Mouse (Mus musculus) midbrain, embryonic 14.5 days (tissue): ENCODE data around the gene Gys2. TPM values are rescaled to one million over a fixed set of nuclear protein-coding genes. Genes with fewer than 3 reads are reported as not detected.
A peak's percentile ranks its signal among the peaks of the same experiment; 100 is the strongest.
"Not testable (repeated sequence)": the region's sequence is repeated elsewhere in the genome, so short reads cannot be mapped to it uniquely, and the experiment has no call there.

Experiments used
- ATAC-seq: fragments of 200-750 bp; cut with Nextera tagmentation; 2 replicates; pipeline ENCODE4 v1.8.0; 2017; ENCODE audit warnings: moderate number of reproducible peaks, moderate library complexity; ENCODE audit not compliant: low FRiP score, low TSS enrichment
- DNase-seq: peaks from one replicate; pipeline ENCODE4 v3.0.0-alpha.2; 2015
- H3K27ac ChIP-seq: fragments of 300-500 bp; sonication (generic); replicated peaks from 2 replicates; pipeline ENCODE4 v1.5.1; 2014; ENCODE audit warnings: mild to moderate bottlenecking, low read depth, low read length, moderate library complexity
- H3K27me3 ChIP-seq: fragments of 300-500 bp; sonication (generic); 2 replicates; pipeline ENCODE4 v1.6.1; 2014; ENCODE audit warnings: low read length, control low read depth, mixed read lengths; ENCODE audit not compliant: control insufficient read depth, insufficient read depth
- H3K36me3 ChIP-seq: fragments of 300-500 bp; sonication (generic); 2 replicates; pipeline ENCODE4 v1.6.1; 2014; ENCODE audit warnings: low read length, control low read depth; ENCODE audit not compliant: control insufficient read depth, insufficient read depth
- H3K4me1 ChIP-seq: fragments of 300-500 bp; sonication (generic); 2 replicates; pipeline ENCODE4 v1.6.1; 2014; ENCODE audit warnings: mild to moderate bottlenecking, antibody characterized with exemption, low read length, control low read depth; ENCODE audit not compliant: control insufficient read depth, insufficient read depth
- H3K4me2 ChIP-seq: fragments of 300-500 bp; sonication (generic); 2 replicates; pipeline ENCODE4 v1.6.1; 2014; ENCODE audit warnings: mild to moderate bottlenecking, low read length, moderate library complexity
- H3K4me3 ChIP-seq: fragments of 300-500 bp; sonication (generic); replicated peaks from 2 replicates; pipeline ENCODE4 v1.5.1; 2014; ENCODE audit warnings: low read depth, low read length
- H3K9ac ChIP-seq: fragments of 300-500 bp; sonication (generic); replicated peaks from 2 replicates; pipeline ENCODE4 v1.6.1; 2014; ENCODE audit warnings: mild to moderate bottlenecking, low read length, moderate library complexity
- H3K9me3 ChIP-seq: fragments of 300-500 bp; sonication (generic); 2 replicates; pipeline ENCODE4 v1.6.1; 2016; ENCODE audit warnings: low read length, control low read depth, mixed read lengths; ENCODE audit not compliant: control insufficient read depth
- WGBS: fragments of 180-500 bp; shearing (Covaris S2); extraction: QIAGEN DNeasy Blood & Tissue Kit; methylation state at CpG from one replicate; pipeline ENCODE4 v1.1.7; 2014; 5-methylcytosine and 5-hydroxymethylcytosine counted together
- polyA plus RNA-seq: library from polyadenylated mRNA; unstranded; fragments of >200 nt; fragmentation: Nextera tagmentation; extraction: Ambion mirVana; gene quantifications from 2 replicates; pipeline ENCODE4 v1.2.1, GENCODE M21; 2014

Gys2 gene
- polyA plus RNA-seq, 1 experiment from 2014 or later: not detected

GRCm38 (mm10) chr6:142507033-142507784 lies 34.3 kb upstream of the Gys2 start:
- H3K9me3 ChIP-seq: no peaks in the 10 kb centered on the region
- H3K4me3 ChIP-seq: peak overlapping the region; percentile 58
- 0 out of 2 replicates have a peak, but pooled peaks cover 3% of the 10 kb centered on the region for H3K27me3 ChIP-seq
- H3K9ac ChIP-seq: peak overlapping the region; percentile 74
- peak overlapping the region; percentile 92 for H3K4me2 ChIP-seq
- DNase-seq (peak; percentile 61), ATAC-seq (peak; percentile 72)
- peaks cover 14% of the 10 kb centered on the region for H3K4me1 ChIP-seq
- peaks cover 11% of the 10 kb centered on the region; the same call in 1 of the 2 replicates for H3K36me3 ChIP-seq
- WGBS: 1% methylated on average over 30 of the region's 30 CpGs
- peak overlapping the region; percentile 65 for H3K27ac ChIP-seq

GRCm38 (mm10) chr6:142506338-142507032 lies 33.6 kb upstream of the Gys2 start:
- DNase-seq: peak; percentile 23
- Histone ChIP-seq H3K4me2 (peak overlapping the region; percentile 92), H3K9ac (peak overlapping the region; percentile 74), H3K4me3 (peak overlapping the region; percentile 58), H3K27me3 (0 out of 2 replicates have a peak, but pooled peaks cover 3% of the 10 kb centered on the region), H3K36me3 (peaks cover 14% of the 10 kb centered on the region; the same call in 1 of the 2 replicates), H3K27ac (no peak overlapping the region), H3K9me3 (no peaks in the 10 kb centered on the region), H3K4me1 (peaks cover 14% of the 10 kb centered on the region)
- no peak for ATAC-seq
- WGBS: 6% methylated on average over 10 of the region's 10 CpGs

GRCm38 (mm10) chr6:142503601-142504000 lies 30.7 kb upstream of the Gys2 start:
- Histone ChIP-seq H3K9me3 (no peaks in the 10 kb centered on the region), H3K4me2 (no peak overlapping the region), H3K9ac (no peak overlapping the region), H3K36me3 (peaks cover 38% of the 10 kb centered on the region), H3K27me3 (no peaks in the 10 kb centered on the region), H3K27ac (no peak overlapping the region), H3K4me3 (no peak overlapping the region), H3K4me1 (peaks cover 14% of the 10 kb centered on the region)
- ATAC-seq (no peak), DNase-seq (no peak)
- WGBS: 77% methylated on average over 8 of the region's 8 CpGs

GRCm38 (mm10) chr6:142502519-142503125 lies 29.7 kb upstream of the Gys2 start:
- no peak for ATAC-seq
- no peaks in the 10 kb centered on the region for H3K27me3 ChIP-seq
- no peak overlapping the region for H3K4me2 ChIP-seq
- no peak for DNase-seq
- H3K36me3 ChIP-seq: peaks cover 47% of the 10 kb centered on the region
- WGBS: 91% methylated on average over 10 of the region's 10 CpGs
- H3K9me3 ChIP-seq: no peaks in the 10 kb centered on the region
- H3K9ac ChIP-seq: no peak overlapping the region
- H3K4me1 ChIP-seq: peaks cover 10% of the 10 kb centered on the region
- no peak overlapping the region for H3K4me3 ChIP-seq
- H3K27ac ChIP-seq: no peak overlapping the region

GRCm38 (mm10) chr6:142490114-142490513 lies 17.2 kb upstream of the Gys2 start:
- H3K4me1 ChIP-seq, H3K9me3 ChIP-seq, ATAC-seq, H3K4me2 ChIP-seq, H3K27ac ChIP-seq, H3K4me3 ChIP-seq, H3K9ac ChIP-seq, H3K27me3 ChIP-seq, DNase-seq: not testable (repeated sequence)
- WGBS: 96% methylated on average over 6 of the region's 6 CpGs
- H3K36me3 ChIP-seq: peaks cover 80% of the 10 kb centered on the region

- no peak overlapping the region for H3K27ac ChIP-seq
- H3K4me2 ChIP-seq: no peak overlapping the region
- 95% methylated on average over 9 of the region's 9 CpGs for WGBS
- DNase-seq (no peak), ATAC-seq (no peak)
- H3K9ac ChIP-seq: no peak overlapping the region
- H3K4me1 ChIP-seq: no peaks in the 10 kb centered on the region
- H3K9me3 ChIP-seq: no peaks in the 10 kb centered on the region
- no peaks in the 10 kb centered on the region for H3K27me3 ChIP-seq
- H3K4me3 ChIP-seq: no peak overlapping the region
- peaks cover 56% of the 10 kb centered on the region for H3K36me3 ChIP-seq
Observed at GRCm38 (mm10) chr6:142487638-142488037, 14.7 kb upstream of the Gys2 start.

GRCm38 (mm10) chr6:142485478-142486123 lies 12.7 kb upstream of the Gys2 start:
- ATAC-seq (no peak), DNase-seq (peak; percentile 14)
- Histone ChIP-seq H3K9me3 (no peaks in the 10 kb centered on the region), H3K4me1 (no peaks in the 10 kb centered on the region), H3K4me3 (no peak overlapping the region), H3K9ac (no peak overlapping the region), H3K4me2 (no peak overlapping the region), H3K36me3 (peaks cover 37% of the 10 kb centered on the region), H3K27ac (no peak overlapping the region), H3K27me3 (no peaks in the 10 kb centered on the region)
- WGBS: 92% methylated on average over 4 of the region's 4 CpGs

GRCm38 (mm10) chr6:142477239-142477638 lies 4.3 kb upstream of the Gys2 start:
- Histone ChIP-seq H3K9me3 (no peaks in the 10 kb centered on the region), H3K27me3 (no peaks in the 10 kb centered on the region), H3K4me1 (no peaks in the 10 kb centered on the region), H3K4me3 (no peak overlapping the region), H3K36me3 (no peaks in the 10 kb centered on the region), H3K27ac (no peak overlapping the region), H3K9ac (no peak overlapping the region), H3K4me2 (no peak overlapping the region)
- 81% methylated on average over 7 of the region's 7 CpGs for WGBS
- DNase-seq (no peak), ATAC-seq (no peak)
